Mouse (Mus musculus): Measurements from ENCODE around the gene Ppan. TPM values are rescaled to one million over a fixed set of nuclear protein-coding genes. Genes with fewer than 3 reads are reported as not detected.
A peak's percentile ranks its signal among the peaks of the same experiment; 100 is the strongest.

The Ppan gene
- polyA plus RNA-seq, 1 experiment from 2014 or later = 64.0 TPM

DNA sequence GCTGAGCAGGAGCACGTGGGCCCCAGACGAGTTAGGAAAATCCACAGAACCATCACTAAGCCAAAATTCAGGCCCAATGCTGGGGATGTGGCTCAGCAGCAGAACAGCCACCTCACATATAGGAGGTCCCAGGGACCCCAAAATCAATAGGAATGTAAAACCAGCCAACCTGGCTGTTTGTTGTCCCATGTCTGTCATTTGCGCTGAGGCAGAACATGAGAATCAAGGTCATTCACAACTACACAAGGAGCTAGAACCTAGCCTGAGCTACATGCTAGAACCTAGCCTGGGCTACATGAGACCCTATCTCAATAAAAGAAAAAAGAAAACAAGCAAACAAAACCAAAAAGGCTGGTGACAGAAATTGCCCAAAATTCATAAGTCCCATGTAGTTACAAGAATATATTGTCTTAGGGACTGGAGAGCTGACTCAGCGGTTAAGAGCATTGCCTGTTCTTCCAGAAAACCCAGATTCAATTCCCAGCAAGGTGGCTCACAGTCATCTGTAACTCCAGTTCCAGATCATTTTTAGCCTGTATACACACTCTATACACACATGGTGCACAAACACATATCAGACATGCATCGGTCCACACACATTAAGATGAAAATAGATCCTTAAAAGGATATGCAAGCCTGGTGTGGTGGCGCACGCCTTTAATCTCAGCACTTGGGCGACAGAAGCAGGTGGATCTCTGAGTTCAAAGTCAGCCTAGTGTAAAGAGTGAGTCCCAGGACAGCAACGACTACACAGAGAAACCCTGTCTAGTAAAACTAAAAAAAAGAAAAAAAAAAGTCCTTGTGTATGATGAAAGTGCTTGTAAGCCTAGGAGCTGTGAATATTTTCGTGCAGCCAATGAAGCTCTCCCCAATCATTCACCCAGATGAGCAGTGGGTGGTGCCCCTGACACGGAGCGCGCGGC lies 10.6 kb upstream of the Ppan start:
- peak overlapping the region; percentile 13 for H3K4me3 ChIP-seq (ENCODE audit: low read depth, low read length)
- no peaks in the 10 kb centered on the region for H3K9me3 ChIP-seq (ENCODE audit: control insufficient read depth, low read length)
- H3K4me2 ChIP-seq (ENCODE audit: low read depth) = peak overlapping the region; percentile 28
- peak overlapping the region; percentile 0; the same call in 1 of the 2 replicates for H3K9ac ChIP-seq (ENCODE audit: low read length)
- no peak; the same call in 1 of the 2 replicates for ATAC-seq (ENCODE audit: insufficient read depth, low FRiP score, low TSS enrichment)
- 36% methylated on average over 14 of the region's 14 CpGs for WGBS
- DNase-seq (ENCODE audit: low spot score) = no peak
- H3K27ac ChIP-seq (ENCODE audit: low read depth, low read length) = no peak overlapping the region
- 0 out of 2 replicates have a peak, but pooled peaks cover 2% of the 10 kb centered on the region for H3K27me3 ChIP-seq (ENCODE audit: control insufficient read depth, insufficient read depth, low read length)
- H3K4me1 ChIP-seq (ENCODE audit: control insufficient read depth, insufficient read depth, low read length) = no peaks in the 10 kb centered on the region
- H3K36me3 ChIP-seq (ENCODE audit: control insufficient read depth, insufficient read depth, low read length) = no peaks in the 10 kb centered on the region

DNA sequence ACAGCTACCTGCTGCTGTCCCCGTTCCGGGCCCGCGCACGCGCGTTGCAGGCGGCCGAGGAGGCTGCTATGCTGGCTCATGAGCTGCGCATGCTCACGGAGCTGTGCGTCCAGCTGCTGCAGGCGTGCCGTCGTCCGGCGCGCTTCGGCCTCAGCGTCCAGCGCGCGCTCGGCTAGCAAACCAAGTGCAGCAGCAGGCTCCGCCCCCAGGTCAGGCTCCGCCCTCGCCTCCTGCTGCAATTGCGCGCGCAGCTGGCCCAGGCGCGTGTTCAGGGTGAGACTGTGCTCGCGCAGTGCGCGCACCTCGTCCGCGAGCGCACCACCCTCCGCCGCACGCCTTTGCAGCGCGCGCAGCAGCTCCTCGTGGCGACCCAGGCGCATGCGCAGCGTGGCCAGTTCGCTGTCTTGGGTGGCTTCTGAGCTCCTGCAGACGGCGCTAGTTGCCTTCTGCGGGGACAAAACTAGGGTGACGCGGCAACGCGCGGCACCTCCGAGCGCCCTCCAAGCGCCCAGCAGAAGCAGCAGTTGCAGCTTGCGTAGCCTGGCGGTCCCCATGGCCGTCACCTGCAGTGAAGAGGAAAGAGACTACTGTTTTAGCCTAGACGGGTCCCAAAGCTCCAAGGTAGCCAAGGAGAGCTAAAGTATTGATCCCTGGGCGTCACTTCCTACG lies 9.8 kb upstream of the Ppan start:
- under 1% methylated on average over 69 of the region's 69 CpGs for WGBS
- peak; percentile 100 for DNase-seq (ENCODE audit: low spot score)
- Histone ChIP-seq H3K4me3 (ENCODE audit: low read depth, low read length) (peak overlapping the region; percentile 13), H3K36me3 (ENCODE audit: control insufficient read depth, insufficient read depth, low read length) (no peaks in the 10 kb centered on the region), H3K9me3 (ENCODE audit: control insufficient read depth, low read length) (no peaks in the 10 kb centered on the region), H3K4me1 (ENCODE audit: control insufficient read depth, insufficient read depth, low read length) (no peaks in the 10 kb centered on the region), H3K27me3 (ENCODE audit: control insufficient read depth, insufficient read depth, low read length) (0 out of 2 replicates have a peak, but pooled peaks cover 2% of the 10 kb centered on the region), H3K9ac (ENCODE audit: low read length) (peak overlapping the region; percentile 53), H3K27ac (ENCODE audit: low read depth, low read length) (peak overlapping the region; percentile 14), H3K4me2 (ENCODE audit: low read depth) (peak overlapping the region; percentile 55)
- peak; percentile 93 for ATAC-seq (ENCODE audit: insufficient read depth, low FRiP score, low TSS enrichment)

DNA sequence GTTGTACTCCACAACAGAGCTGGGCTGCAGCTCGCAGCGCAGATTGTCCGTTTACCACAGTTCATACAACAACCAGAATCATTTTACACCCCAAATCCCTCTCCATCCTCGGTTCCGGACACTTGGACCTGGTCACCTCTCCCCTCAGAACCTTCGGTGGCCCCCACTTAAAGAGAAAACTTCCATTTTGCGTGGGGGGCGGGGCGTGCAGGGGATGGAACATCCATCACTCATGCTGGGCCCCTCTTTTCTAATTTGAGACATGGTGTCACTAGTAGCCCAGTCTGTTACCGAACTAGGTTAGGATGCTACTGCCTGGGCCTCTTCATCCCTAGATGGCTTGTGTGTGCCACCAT lies 9.3 kb upstream of the Ppan start:
- H3K9me3 ChIP-seq (ENCODE audit: control insufficient read depth, low read length) = no peaks in the 10 kb centered on the region
- 23% methylated on average over 10 of the region's 10 CpGs for WGBS
- H3K36me3 ChIP-seq (ENCODE audit: control insufficient read depth, insufficient read depth, low read length) = no peaks in the 10 kb centered on the region
- peak overlapping the region; percentile 53 for H3K9ac ChIP-seq (ENCODE audit: low read length)
- peak overlapping the region; percentile 14 for H3K27ac ChIP-seq (ENCODE audit: low read depth, low read length)
- DNase-seq (ENCODE audit: low spot score) = no peak
- H3K4me1 ChIP-seq (ENCODE audit: control insufficient read depth, insufficient read depth, low read length) = no peaks in the 10 kb centered on the region
- H3K4me2 ChIP-seq (ENCODE audit: low read depth) = peak overlapping the region; percentile 55
- ATAC-seq (ENCODE audit: insufficient read depth, low FRiP score, low TSS enrichment) = 0 out of 2 replicates have a peak, but pooled peaks have one; percentile 11
- 0 out of 2 replicates have a peak, but pooled peaks cover 2% of the 10 kb centered on the region for H3K27me3 ChIP-seq (ENCODE audit: control insufficient read depth, insufficient read depth, low read length)
- H3K4me3 ChIP-seq (ENCODE audit: low read depth, low read length) = peak overlapping the region; percentile 13

- WGBS = 95% methylated on average over 13 of the region's 13 CpGs
- H3K4me2 ChIP-seq (ENCODE audit: low read depth) = peak within 1 kb of the TSS; percentile 55
Observed at GRCm38 (mm10) chr9:20879097-20879792, 8.7 kb upstream of the Ppan start, which contains the start of gene Angptl6. Gene Angptl6, minus strand, starts transcription at chr9:20879727.

DNA sequence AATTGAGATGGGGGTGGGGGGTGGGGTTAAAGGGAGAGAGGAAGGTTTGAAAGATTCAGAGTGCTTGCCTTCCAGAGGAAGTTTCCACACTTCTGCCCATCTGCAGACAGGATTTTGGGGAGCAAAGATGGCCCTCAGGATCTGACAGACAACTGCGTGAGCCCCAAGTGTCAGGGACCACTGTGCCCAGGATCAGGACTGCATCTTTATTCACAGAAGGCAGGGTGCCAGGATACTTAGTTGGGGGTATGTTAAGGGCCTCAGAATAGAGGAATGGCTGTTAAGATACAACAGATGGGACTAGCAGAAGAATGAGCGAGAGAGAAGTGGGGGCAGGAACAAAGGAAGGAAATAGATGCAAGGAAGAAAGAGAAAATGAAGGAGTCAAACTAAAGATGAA lies 1.4 kb upstream of the Ppan start:
- Histone ChIP-seq H3K9me3 (ENCODE audit: control insufficient read depth, low read length) (no peaks in the 10 kb centered on the region), H3K4me1 (ENCODE audit: control insufficient read depth, insufficient read depth, low read length) (peaks cover 4% of the 10 kb centered on the region; the same call in 1 of the 2 replicates), H3K36me3 (ENCODE audit: control insufficient read depth, insufficient read depth, low read length) (peaks cover 17% of the 10 kb centered on the region), H3K4me3 (ENCODE audit: low read depth, low read length) (no peak overlapping the region), H3K27ac (ENCODE audit: low read depth, low read length) (no peak overlapping the region), H3K27me3 (ENCODE audit: control insufficient read depth, insufficient read depth, low read length) (no peaks in the 10 kb centered on the region), H3K9ac (ENCODE audit: low read length) (no peak overlapping the region), H3K4me2 (ENCODE audit: low read depth) (no peak overlapping the region)
- DNase-seq (ENCODE audit: low spot score) (no peak), ATAC-seq (ENCODE audit: insufficient read depth, low FRiP score, low TSS enrichment) (no peak)
- 98% methylated on average over 2 of the region's 2 CpGs for WGBS

More at GRCm38 (mm10) chr9:20879097-20879792, 8.7 kb upstream of the Ppan start, which contains the start of gene Angptl6:
- H3K4me3 ChIP-seq (ENCODE audit: low read depth, low read length) = peak within 1 kb of the TSS; percentile 13
- no peak for DNase-seq (ENCODE audit: low spot score)
- H3K27me3 ChIP-seq (ENCODE audit: control insufficient read depth, insufficient read depth, low read length) = 0 out of 2 replicates have a peak, but pooled peaks cover 2% of the 10 kb centered on the region
- H3K27ac ChIP-seq (ENCODE audit: low read depth, low read length) = peak within 1 kb of the TSS; percentile 14
- H3K4me1 ChIP-seq (ENCODE audit: control insufficient read depth, insufficient read depth, low read length) = no peaks in the 10 kb centered on the region
- no peaks in the 10 kb centered on the region for H3K36me3 ChIP-seq (ENCODE audit: control insufficient read depth, insufficient read depth, low read length)
- H3K9me3 ChIP-seq (ENCODE audit: control insufficient read depth, low read length) = no peaks in the 10 kb centered on the region
- ATAC-seq (ENCODE audit: insufficient read depth, low FRiP score, low TSS enrichment) = no peak
- peak within 1 kb of the TSS; percentile 53 for H3K9ac ChIP-seq (ENCODE audit: low read length)

DNA sequence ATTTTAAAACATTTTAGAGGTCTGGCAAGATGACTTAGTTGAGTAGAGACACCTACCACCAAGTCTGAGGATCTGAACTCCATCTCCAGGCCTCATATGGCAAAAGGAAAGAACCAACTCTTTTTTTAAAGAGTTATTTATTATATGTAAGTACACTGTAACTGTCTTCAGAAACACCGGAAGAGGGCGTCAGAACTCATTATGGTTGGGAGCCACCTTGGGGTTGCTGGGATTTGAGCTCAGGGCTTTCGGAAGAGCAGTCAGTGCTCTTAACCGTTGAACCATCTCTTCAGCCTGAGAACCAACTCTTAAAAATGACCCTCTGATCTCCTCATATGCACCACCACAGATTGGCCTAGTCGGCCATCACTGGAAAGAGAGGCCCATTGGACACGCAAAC lies 784 bp upstream of the Ppan start:
- no peak overlapping the region for H3K9ac ChIP-seq (ENCODE audit: low read length)
- H3K4me3 ChIP-seq (ENCODE audit: low read depth, low read length) = no peak overlapping the region
- H3K27me3 ChIP-seq (ENCODE audit: control insufficient read depth, insufficient read depth, low read length) = no peaks in the 10 kb centered on the region
- WGBS = 85% methylated on average over 6 of the region's 6 CpGs
- H3K4me1 ChIP-seq (ENCODE audit: control insufficient read depth, insufficient read depth, low read length) = peaks cover 4% of the 10 kb centered on the region; the same call in 1 of the 2 replicates
- no peaks in the 10 kb centered on the region for H3K9me3 ChIP-seq (ENCODE audit: control insufficient read depth, low read length)
- peak overlapping the region; percentile 39; the same call in 1 of the 2 replicates for H3K4me2 ChIP-seq (ENCODE audit: low read depth)
- no peak for ATAC-seq (ENCODE audit: insufficient read depth, low FRiP score, low TSS enrichment)
- DNase-seq (ENCODE audit: low spot score) = no peak
- H3K36me3 ChIP-seq (ENCODE audit: control insufficient read depth, insufficient read depth, low read length) = peaks cover 22% of the 10 kb centered on the region
- no peak overlapping the region for H3K27ac ChIP-seq (ENCODE audit: low read depth, low read length)

GRCm38 (mm10) chr9:20888386-20888765 lies 401 bp downstream of the Ppan start:
- Histone ChIP-seq H3K27ac (ENCODE audit: low read depth, low read length) (0 out of 2 replicates have a peak overlapping the region, but pooled peaks have one; percentile 21), H3K27me3 (ENCODE audit: control insufficient read depth, insufficient read depth, low read length) (no peaks in the 10 kb centered on the region), H3K4me2 (ENCODE audit: low read depth) (peak overlapping the region; percentile 68), H3K9me3 (ENCODE audit: control insufficient read depth, low read length) (no peaks in the 10 kb centered on the region), H3K36me3 (ENCODE audit: control insufficient read depth, insufficient read depth, low read length) (peaks cover 29% of the 10 kb centered on the region), H3K4me1 (ENCODE audit: control insufficient read depth, insufficient read depth, low read length) (peaks cover 4% of the 10 kb centered on the region; the same call in 1 of the 2 replicates), H3K4me3 (ENCODE audit: low read depth, low read length) (peak overlapping the region; percentile 80), H3K9ac (ENCODE audit: low read length) (peak overlapping the region; percentile 76)
- no peak for DNase-seq (ENCODE audit: low spot score)
- ATAC-seq (ENCODE audit: insufficient read depth, low FRiP score, low TSS enrichment) = no peak; the same call in 1 of the 2 replicates
- 0% methylated on average over 30 of the region's 30 CpGs for WGBS
